Mouse (Mus musculus) thymus, postnatal 10 days (tissue): ENCODE data around the gene Fgfr2.
"Not testable (repeated sequence)": the region's sequence is repeated elsewhere in the genome, so short reads cannot be mapped to it uniquely, and the experiment has no call there.

Experiments used
- DNase-seq, 2 experiments: peaks; one replicate each; pipeline ENCODE4 v3.0.0; 2021; ENCODE audit warnings: low spot score in 2 of 2

The Fgfr2 gene

GRCm38 (mm10) chr7:132449891-132450735, 673.0 kb downstream of the Fgfr2 start:
- DNase-seq, result no peak

- DNase-seq, result no peak
Measured at GRCm38 (mm10) chr7:132448511-132449154, 674.5 kb downstream of the Fgfr2 start.

GRCm38 (mm10) chr7:132447558-132447957, 675.6 kb downstream of the Fgfr2 start:
- no peak for DNase-seq

- no peak for DNase-seq
Measured at GRCm38 (mm10) chr7:132446841-132447240, 676.3 kb downstream of the Fgfr2 start.

GRCm38 (mm10) chr7:132444221-132444620, 678.9 kb downstream of the Fgfr2 start:
- no peak for DNase-seq

GRCm38 (mm10) chr7:132443769-132444168, 679.4 kb downstream of the Fgfr2 start:
- DNase-seq, result no peak

- DNase-seq, result no peak
Measured at GRCm38 (mm10) chr7:132443134-132443533, 680.0 kb downstream of the Fgfr2 start.

- DNase-seq, result not testable (repeated sequence)
Measured at GRCm38 (mm10) chr7:132442133-132442763, 680.9 kb downstream of the Fgfr2 start.

GRCm38 (mm10) chr7:132439916-132440315, 683.2 kb downstream of the Fgfr2 start:
- no peak for DNase-seq

GRCm38 (mm10) chr7:132438060-132438459, 685.1 kb downstream of the Fgfr2 start:
- no peak for DNase-seq

- no peak for DNase-seq
Measured at GRCm38 (mm10) chr7:132437431-132437830, 685.7 kb downstream of the Fgfr2 start.

- DNase-seq, result no peak
Measured at GRCm38 (mm10) chr7:132435486-132436055, 687.6 kb downstream of the Fgfr2 start.

- DNase-seq, result no peak
Measured at GRCm38 (mm10) chr7:132429324-132429723, 693.8 kb downstream of the Fgfr2 start.

GRCm38 (mm10) chr7:132428308-132428707, 694.8 kb downstream of the Fgfr2 start:
- no peak for DNase-seq

GRCm38 (mm10) chr7:132426069-132426468, 697.1 kb downstream of the Fgfr2 start:
- DNase-seq, result no peak

- DNase-seq, result no peak
Measured at GRCm38 (mm10) chr7:132425364-132425999, 697.7 kb downstream of the Fgfr2 start.

GRCm38 (mm10) chr7:132423570-132423969, 699.6 kb downstream of the Fgfr2 start:
- DNase-seq, result no peak

- no peak for DNase-seq
Measured at GRCm38 (mm10) chr7:132419378-132420255, 703.5 kb downstream of the Fgfr2 start.

- no peak for DNase-seq
Measured at GRCm38 (mm10) chr7:132416866-132417265, 706.3 kb downstream of the Fgfr2 start.

GRCm38 (mm10) chr7:132415866-132416265, 707.3 kb downstream of the Fgfr2 start:
- no peak for DNase-seq

GRCm38 (mm10) chr7:132412520-132412919, 710.6 kb downstream of the Fgfr2 start:
- no peak for DNase-seq
